16 mouse cellular contexts compared by ENCODE assay signal in genomic region chr7:89099756-89100155, GRCm38 (mm10).
DNase-seq lines count a peak whose midpoint lies in the region; ATAC-seq lines count a peak whose summit lies in the region.
"Had no signal": no experiment of that assay in that cellular context is flagged by ENCODE, and none has a peak within 500 bp of the region (broad histone marks: within the 10 kb centered on the region; RNA-seq: fewer than 3 reads in every experiment).

No protein-coding gene starts in this region.

- peak; percentile 11 for DNase-seq in kidney, postnatal 14 days
- DNase-seq in adrenal gland, postnatal 25 days: peak; percentile 15
- peak; percentile 42 to 69 for DNase-seq in gastrocnemius, postnatal 36 days
- peak; percentile 8 for DNase-seq in lung, postnatal 25 days (ENCODE audit: low spot score)
- DNase-seq in cerebellum, postnatal 25 days: no peak
- DNase-seq in left cerebral cortex, postnatal 4 days: no peak
- DNase-seq: cerebellum, adult 9-11 months; liver, postnatal 0 days; midbrain, embryonic 14.5 days; right cerebral cortex, postnatal 14 days; thymus, postnatal 14 days had no signal

- intact Hi-C loops in gastrocnemius, postnatal 36 days (cut with DNase I): no loop called here
- intact Hi-C loops in left cerebral cortex, postnatal 4 days (cut with DNase I): no loop called here

- no peaks in the 10 kb centered on the region for H3K9me3 ChIP-seq in kidney, embryonic 16.5 days (ENCODE audit: low read length)
- H3K9me3 ChIP-seq: embryonic facial prominence, embryonic 12.5 days; neural tube, embryonic 13.5 days had no signal

- WGBS in kidney, embryonic 16.5 days: 85% methylated on average over 4 of the region's 4 CpGs

- H3K9ac ChIP-seq in kidney, embryonic 16.5 days (replicated peaks; ENCODE audit: low read length): no peak overlapping the region
- H3K9ac ChIP-seq: embryonic facial prominence, embryonic 12.5 days; liver, postnatal 0 days; neural tube, embryonic 13.5 days had no signal

- no peaks in the 10 kb centered on the region for H3K4me1 ChIP-seq in kidney, embryonic 16.5 days (ENCODE audit: insufficient read depth, low read length)
- H3K4me1 ChIP-seq: embryonic facial prominence, embryonic 12.5 days; neural tube, embryonic 13.5 days had no signal

- H3K27me3 ChIP-seq in kidney, embryonic 16.5 days (ENCODE audit: insufficient read depth, low read length): no peaks in the 10 kb centered on the region
- H3K27me3 ChIP-seq: CH12.LX; embryonic facial prominence, embryonic 12.5 days; neural tube, embryonic 13.5 days had no signal

- H3K36me3 ChIP-seq in kidney, embryonic 16.5 days (ENCODE audit: insufficient read depth, low read length): no peaks in the 10 kb centered on the region
- H3K36me3 ChIP-seq: embryonic facial prominence, embryonic 12.5 days; neural tube, embryonic 13.5 days had no signal

- H3K27ac ChIP-seq in kidney, embryonic 16.5 days (ENCODE audit: low read length): no peak overlapping the region
- H3K27ac ChIP-seq: embryonic facial prominence, embryonic 12.5 days; neural tube, embryonic 13.5 days had no signal

- ATAC-seq in kidney, embryonic 16.5 days (ENCODE audit: low FRiP score, low TSS enrichment): no peak
- ATAC-seq: forebrain, embryonic 14.5 days; liver, postnatal 0 days had no signal

- no peak overlapping the region for H3K4me3 ChIP-seq in kidney, embryonic 16.5 days (ENCODE audit: low read length)
- H3K4me3 ChIP-seq: embryonic facial prominence, embryonic 12.5 days; neural tube, embryonic 13.5 days had no signal

- no peak overlapping the region for H3K4me2 ChIP-seq in kidney, embryonic 16.5 days (replicated peaks; ENCODE audit: low read depth, low read length)
- H3K4me2 ChIP-seq: embryonic facial prominence, embryonic 12.5 days; neural tube, embryonic 13.5 days had no signal

Comparison
In these comparisons a context has a peak if more than half of its experiments do, and no peak if none do; other contexts are left out.
1. DNase-seq: peak in kidney, postnatal 14 days (single experiment), adrenal gland, postnatal 25 days (single experiment), gastrocnemius, postnatal 36 days (2 of 2) and lung, postnatal 25 days (single experiment); none in cerebellum, postnatal 25 days (0 of 2) and left cerebral cortex, postnatal 4 days (single experiment).